Mouse (Mus musculus) lung, postnatal 36 days (tissue): ENCODE data around the gene Farsb.
A peak's percentile ranks its signal among the peaks of the same experiment; 100 is the strongest.

Experiments
- DNase-seq: peaks from one replicate; pipeline ENCODE4 v3.0.0; 2022; ENCODE audit warnings: mixed read lengths

Gene Farsb

DNA sequence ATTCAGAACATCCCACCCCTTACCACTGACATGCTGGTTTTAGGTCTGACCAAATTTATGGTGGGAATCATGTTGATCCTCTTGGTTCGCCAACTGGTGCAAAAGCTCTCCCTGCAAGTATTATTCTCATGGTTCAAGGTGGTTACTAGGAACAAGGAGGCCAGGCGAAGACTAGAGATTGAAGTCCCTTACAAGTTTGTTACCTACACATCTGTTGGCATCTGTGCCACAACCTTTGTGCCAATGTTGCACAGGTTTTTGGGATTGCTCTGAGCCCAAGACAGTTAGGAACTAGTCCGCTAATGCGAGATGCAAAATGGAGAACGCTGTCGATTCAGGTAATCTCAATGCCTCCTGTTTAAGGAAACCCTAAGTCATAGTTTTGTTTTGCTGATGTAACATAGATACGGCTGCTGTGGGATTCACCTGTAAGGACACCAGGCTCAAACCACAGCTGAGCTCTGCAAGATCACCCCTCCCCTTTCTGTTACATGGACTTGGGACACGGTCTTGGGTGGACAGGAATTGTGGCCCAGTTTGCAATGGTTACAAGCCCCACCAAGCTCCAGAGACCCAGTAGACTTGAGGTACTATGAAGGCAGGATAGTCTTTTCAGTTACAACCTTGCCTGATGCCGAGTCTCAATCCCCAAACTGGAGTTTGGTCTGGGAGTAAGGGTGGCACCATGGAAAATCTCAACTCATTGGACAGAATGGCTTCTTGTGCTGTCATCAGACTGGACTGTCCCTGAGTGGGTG lies 71.4 kb downstream of the Farsb start:
- DNase-seq: no peak

DNA sequence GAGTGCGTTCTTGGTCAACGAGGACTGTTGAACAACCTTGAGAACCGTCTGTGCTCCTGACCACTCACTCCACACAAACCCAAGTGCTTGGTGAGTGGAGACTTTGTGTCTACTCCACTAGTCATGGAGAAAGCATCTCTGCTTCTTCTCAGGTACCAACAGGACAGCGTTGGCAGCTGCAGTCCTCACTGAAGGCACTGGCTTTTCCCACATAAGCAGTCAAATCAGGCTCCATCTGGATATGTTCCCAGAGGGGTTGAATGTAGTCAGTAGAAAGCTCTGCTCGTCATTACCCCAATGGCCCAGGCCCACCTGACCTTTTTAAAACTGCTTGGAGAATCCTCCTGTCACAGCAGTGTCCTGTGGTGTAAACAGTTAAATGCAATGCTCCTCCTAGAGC lies 74.3 kb downstream of the Farsb start:
- DNase-seq: no peak

GRCm38 (mm10) chr1:78412668-78413067 lies 76.0 kb downstream of the Farsb start:
- DNase-seq: peak; percentile 50

DNA sequence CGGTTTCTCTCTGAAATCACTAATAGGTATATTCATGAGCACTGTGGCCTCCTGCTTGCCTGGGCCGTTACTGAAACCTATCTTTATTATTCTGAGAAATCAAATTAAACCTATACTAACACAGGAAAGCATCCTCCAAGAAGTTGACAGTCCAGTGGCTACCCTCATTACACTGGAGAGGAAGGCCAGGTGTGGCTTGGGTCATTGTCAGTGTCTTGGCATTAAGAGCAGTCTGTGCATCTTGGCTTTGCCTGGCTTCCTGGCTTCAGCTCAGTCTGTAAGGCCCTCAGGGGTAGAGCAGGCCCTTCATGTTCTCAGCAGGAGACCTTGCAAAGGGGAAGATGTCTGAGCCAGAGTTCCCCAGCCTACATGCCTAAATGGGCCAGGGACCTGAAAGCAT lies 79.3 kb downstream of the Farsb start:
- no peak for DNase-seq

GRCm38 (mm10) chr1:78401413-78401812 lies 87.3 kb downstream of the Farsb start:
- DNase-seq: no peak

DNA sequence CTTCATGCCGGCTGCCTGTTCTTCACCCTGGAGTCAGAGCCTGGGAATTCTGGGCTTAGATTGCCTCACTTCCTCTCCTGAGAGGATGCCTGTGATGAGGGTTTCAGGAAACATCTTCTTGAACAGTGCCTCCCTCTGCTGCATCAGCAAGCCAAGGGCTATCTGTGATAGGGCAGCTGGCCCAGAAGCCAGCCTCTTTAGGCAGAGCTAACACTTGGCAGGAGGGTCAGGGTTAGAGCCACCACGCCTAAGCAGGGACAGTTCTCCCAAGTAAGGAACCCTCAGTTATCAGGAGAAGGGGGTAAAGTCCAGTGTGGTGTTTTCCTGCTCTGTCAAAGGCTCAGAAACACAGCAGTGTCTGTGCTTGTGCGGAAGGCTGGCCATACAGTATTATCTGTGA lies 88.9 kb downstream of the Farsb start:
- DNase-seq: no peak

GRCm38 (mm10) chr1:78396320-78396913 lies 92.3 kb downstream of the Farsb start:
- DNase-seq: no peak

DNA sequence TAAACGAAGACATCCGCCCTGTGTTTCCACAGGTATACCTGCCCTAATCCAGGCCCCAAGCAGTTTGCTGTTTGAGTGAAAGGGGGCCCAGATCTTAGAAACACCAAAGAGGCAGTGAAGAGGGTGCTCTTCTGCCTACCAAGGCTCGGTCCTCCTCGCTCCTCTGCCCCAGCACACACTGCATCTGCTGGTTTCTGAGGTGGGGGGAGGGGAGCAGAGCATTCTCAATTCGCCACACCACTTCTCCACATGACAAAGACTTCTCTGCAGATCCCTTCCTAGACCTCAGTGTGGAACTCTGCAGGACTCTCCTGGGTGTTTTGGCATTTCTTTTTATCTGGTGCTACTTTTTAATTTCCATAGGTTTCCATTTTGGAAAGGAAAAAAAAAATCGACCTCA lies 93.0 kb downstream of the Farsb start:
- DNase-seq: no peak

DNA sequence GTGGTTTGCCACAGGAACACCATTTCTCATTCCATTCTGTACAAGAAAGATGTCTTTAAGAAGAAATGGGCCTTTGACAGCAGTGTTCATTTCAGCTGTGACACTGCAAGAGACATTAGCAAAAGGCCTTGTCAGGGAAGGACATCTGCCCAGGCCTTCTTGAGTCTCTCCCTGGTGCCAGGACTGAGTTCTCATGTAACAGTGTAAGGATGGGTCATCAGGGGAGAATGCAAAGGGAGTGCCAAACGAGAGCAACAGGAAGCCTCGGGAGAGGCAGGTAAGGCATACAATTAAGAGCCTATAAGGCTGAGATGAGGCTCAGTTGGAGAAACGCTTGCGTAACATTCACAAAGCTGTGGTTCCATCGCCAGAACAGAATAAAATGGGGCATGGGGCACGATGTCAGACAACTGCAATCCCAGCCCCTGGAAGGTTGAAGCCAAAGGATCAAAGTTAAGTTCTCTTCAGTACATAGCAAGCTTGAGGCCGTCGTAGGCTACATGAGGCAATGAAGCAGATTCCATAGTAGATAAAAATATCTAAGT lies 93.4 kb downstream of the Farsb start:
- DNase-seq: no peak

DNA sequence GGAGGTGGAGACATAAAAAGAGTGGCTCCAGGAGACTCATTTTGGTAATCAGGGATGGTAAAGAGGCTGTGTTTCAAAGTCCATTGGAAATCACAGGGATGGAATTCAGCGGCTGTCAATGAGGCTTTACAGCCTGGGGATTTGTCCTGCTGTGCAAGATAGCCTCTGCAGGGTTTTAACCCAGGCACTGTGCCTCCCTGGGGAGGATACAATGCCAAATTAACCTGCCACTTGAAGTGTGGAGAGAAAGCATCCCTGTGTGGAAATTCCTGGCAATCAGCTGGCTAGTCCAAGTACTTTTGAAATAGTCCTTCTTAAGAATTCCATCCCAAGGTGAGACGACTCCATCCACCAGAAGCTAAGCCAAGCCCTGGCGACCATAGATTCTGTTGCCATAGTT lies 99.8 kb downstream of the Farsb start:
- DNase-seq: no peak

DNA sequence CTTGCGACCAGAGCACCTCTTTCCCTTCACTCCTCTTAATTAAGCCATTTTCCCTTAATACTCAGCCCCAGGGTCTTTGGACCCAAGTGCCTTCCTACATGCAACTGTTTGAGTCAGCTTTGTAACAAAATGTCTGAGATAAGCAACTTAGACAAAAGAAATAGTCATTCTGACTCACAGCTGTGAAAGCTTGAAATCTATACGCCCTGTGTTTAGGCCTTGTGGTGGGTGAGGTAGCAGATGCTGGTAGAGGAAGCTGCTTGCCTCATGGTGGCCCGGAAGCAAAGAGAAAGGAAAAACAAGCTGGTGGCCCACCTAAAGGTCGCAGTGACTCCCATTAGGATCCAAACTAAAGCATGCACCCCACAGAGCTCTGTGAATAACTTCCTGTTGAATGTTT lies 100.8 kb downstream of the Farsb start:
- no peak for DNase-seq

DNA sequence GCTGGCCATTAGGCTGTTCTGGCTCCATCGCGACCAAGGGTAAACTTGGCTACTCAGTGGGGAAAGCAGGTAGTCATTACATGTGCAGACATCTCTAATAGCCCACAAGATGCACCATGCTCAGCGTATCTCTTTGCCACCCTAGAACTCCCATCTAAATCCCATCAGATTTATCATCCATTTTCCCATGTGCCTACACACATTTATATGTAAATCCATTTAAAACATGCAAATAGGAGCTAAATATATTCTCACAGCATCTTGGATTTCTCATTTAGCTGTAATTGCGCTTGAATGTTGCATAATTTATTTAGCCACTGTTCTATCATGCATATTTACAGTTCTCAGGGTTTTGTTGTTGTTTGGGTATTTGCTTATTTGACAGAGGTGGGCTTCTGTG lies 107.7 kb downstream of the Farsb start:
- DNase-seq: no peak

DNA sequence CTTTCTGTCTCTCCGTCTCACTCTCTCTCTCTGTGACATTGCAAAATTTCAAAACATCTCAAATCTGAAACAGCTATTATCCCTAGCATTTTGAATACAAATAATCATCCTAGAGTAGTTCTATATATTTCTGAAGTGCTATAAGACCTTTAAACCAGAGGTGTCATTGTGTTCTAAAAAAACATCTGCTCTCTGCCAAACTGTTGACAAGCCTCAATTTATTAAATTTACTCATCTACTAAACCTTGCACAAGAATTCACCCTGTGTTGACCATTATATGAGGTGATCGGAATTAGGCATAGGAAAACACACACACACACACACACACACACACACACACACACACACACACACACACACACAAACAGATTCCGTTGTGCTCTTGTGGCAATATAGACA lies 113.6 kb downstream of the Farsb start:
- DNase-seq: no peak

GRCm38 (mm10) chr1:78373836-78374235 lies 114.9 kb downstream of the Farsb start:
- no peak for DNase-seq

DNA sequence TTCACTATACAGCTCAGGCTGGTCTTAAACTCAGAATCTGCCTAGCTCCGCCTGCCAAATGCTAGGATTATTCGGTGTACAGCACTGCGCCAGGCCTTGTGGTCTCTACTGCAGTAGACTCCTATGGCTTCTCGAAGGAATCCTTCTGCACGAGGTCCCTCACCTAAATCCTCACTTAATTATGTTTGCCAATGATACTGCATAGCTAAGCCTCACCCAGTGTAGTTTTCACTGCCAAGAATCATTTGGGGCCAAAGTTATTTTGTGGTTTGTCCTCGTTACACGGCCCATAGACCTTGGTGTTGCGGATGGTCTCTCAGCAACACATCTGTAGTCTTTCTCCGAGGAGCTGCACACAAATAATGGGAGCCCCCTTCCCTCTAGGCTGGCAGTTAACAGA lies 116.4 kb downstream of the Farsb start:
- no peak for DNase-seq

GRCm38 (mm10) chr1:78371569-78372236 lies 117.0 kb downstream of the Farsb start:
- DNase-seq: peak; percentile 35

- no peak for DNase-seq
Measured at GRCm38 (mm10) chr1:78370121-78370520, 118.6 kb downstream of the Farsb start.
